Mouse (Mus musculus) kidney, embryonic 16.5 days (tissue): ENCODE data around the gene Pask. TPM values are rescaled to one million over a fixed set of nuclear protein-coding genes. Genes with fewer than 3 reads are reported as not detected.
A peak's percentile ranks its signal among the peaks of the same experiment; 100 is the strongest.

ENCODE experiments used
- ATAC-seq: fragments of 200-750 bp; cut with Nextera tagmentation; 2 replicates; pipeline ENCODE4 v1.8.0; 2017; ENCODE audit warnings: moderate TSS enrichment; ENCODE audit not compliant: low FRiP score, low TSS enrichment
- H3K27ac ChIP-seq: fragments of 300-500 bp; sonication (generic); 2 replicates; pipeline ENCODE4 v1.5.1; 2014; ENCODE audit warnings: low read length
- H3K27me3 ChIP-seq: fragments of 300-500 bp; sonication (generic); 2 replicates; pipeline ENCODE4 v1.6.1; 2014; ENCODE audit warnings: low read length, control low read depth, mixed read lengths; ENCODE audit not compliant: insufficient read depth
- H3K36me3 ChIP-seq: fragments of 300-500 bp; sonication (generic); 2 replicates; pipeline ENCODE4 v1.6.1; 2014; ENCODE audit warnings: low read length, control low read depth, mixed read lengths; ENCODE audit not compliant: insufficient read depth
- H3K4me1 ChIP-seq: fragments of 300-500 bp; sonication (generic); 2 replicates; pipeline ENCODE4 v1.6.1; 2014; ENCODE audit warnings: low read length, control low read depth, mixed read lengths; ENCODE audit not compliant: insufficient read depth
- H3K4me2 ChIP-seq: fragments of 300-500 bp; sonication (generic); replicated peaks from 2 replicates; pipeline ENCODE4 v1.6.1; 2014; ENCODE audit warnings: low read depth, low read length
- H3K4me3 ChIP-seq: fragments of 300-500 bp; sonication (generic); 2 replicates; pipeline ENCODE4 v1.5.1; 2014; ENCODE audit warnings: mild to moderate bottlenecking, low read length
- H3K9ac ChIP-seq: fragments of 300-500 bp; sonication (generic); replicated peaks from 2 replicates; pipeline ENCODE4 v1.6.1; 2014; ENCODE audit warnings: low read length
- H3K9me3 ChIP-seq: fragments of 300-500 bp; sonication (generic); 2 replicates; pipeline ENCODE4 v1.6.1; 2016; ENCODE audit warnings: low read length, control low read depth
- WGBS: fragments of 180-500 bp; shearing (Covaris S2); extraction: QIAGEN DNeasy Blood & Tissue Kit; methylation state at CpG from one replicate; pipeline ENCODE4 v1.1.7; 2014; 5-methylcytosine and 5-hydroxymethylcytosine counted together
- polyA plus RNA-seq: library from polyadenylated mRNA; unstranded; fragments of >200 nt; fragmentation: Nextera tagmentation; extraction: Ambion mirVana; gene quantifications from 2 replicates; pipeline ENCODE4 v1.2.1, GENCODE M21; 2015

Pask gene
- polyA plus RNA-seq, result 16.1 and 16.6 TPM in 2 replicates

GRCm38 (mm10) chr1:93342648-93343503, at the start of gene Pask, which contains the start of gene Ppp1r7:
Pask (minus strand) TSS chr1:93343482.
Ppp1r7 (plus strand) TSS chr1:93342854.
- peak; percentile 96 for ATAC-seq
- under 1% methylated on average over 63 of the region's 63 CpGs for WGBS
- peak within 1 kb of the TSS; percentile 77 for H3K4me2 ChIP-seq
- peak within 1 kb of the TSS; percentile 51 for H3K27ac ChIP-seq
- peaks cover 2% of the 10 kb centered on the region; the same call in 1 of the 2 replicates for H3K36me3 ChIP-seq
- H3K4me3 ChIP-seq, result peak within 1 kb of the TSS; percentile 84
- H3K27me3 ChIP-seq, result no peaks in the 10 kb centered on the region
- H3K9ac ChIP-seq, result peak within 1 kb of the TSS; percentile 76
- H3K9me3 ChIP-seq, result no peaks in the 10 kb centered on the region
- peaks cover 16% of the 10 kb centered on the region for H3K4me1 ChIP-seq

DNA sequence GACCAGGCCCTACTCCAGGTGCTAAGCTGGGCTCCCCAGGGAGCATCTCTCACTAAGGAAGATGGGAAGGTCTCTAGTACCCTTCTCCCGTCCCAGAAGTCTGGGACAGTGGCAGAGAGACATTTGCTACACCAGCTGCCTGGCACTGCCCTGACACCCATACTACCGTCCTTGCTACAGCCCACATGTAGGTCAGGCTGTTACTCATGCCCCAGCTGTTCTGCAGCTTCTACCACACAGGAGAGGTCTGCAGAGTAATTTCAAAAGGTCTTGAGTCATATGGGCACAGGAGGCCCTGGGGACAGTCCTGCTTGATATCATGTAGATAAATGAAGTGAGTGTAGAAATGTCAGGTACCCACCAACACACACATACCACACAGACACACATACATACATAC, 45.6 kb upstream of the Pask start:
- Histone ChIP-seq H3K27me3 (no peaks in the 10 kb centered on the region), H3K4me2 (no peak overlapping the region), H3K9me3 (no peaks in the 10 kb centered on the region), H3K36me3 (no peaks in the 10 kb centered on the region), H3K4me1 (no peaks in the 10 kb centered on the region), H3K27ac (no peak overlapping the region), H3K9ac (no peak overlapping the region), H3K4me3 (no peak overlapping the region)
- 69% methylated on average over 2 of the region's 2 CpGs for WGBS
- ATAC-seq, result no peak

GRCm38 (mm10) chr1:93387198-93387597, 43.9 kb upstream of the Pask start:
- H3K4me3 ChIP-seq, result no peak overlapping the region
- H3K9ac ChIP-seq, result no peak overlapping the region
- no peaks in the 10 kb centered on the region for H3K27me3 ChIP-seq
- no peaks in the 10 kb centered on the region for H3K9me3 ChIP-seq
- no peak for ATAC-seq
- no peaks in the 10 kb centered on the region for H3K36me3 ChIP-seq
- 45% methylated on average over 2 of the region's 2 CpGs for WGBS
- H3K27ac ChIP-seq, result no peak overlapping the region
- H3K4me1 ChIP-seq, result no peaks in the 10 kb centered on the region
- no peak overlapping the region for H3K4me2 ChIP-seq

- ATAC-seq, result no peak
- Histone ChIP-seq H3K27ac (no peak overlapping the region), H3K27me3 (no peaks in the 10 kb centered on the region), H3K36me3 (no peaks in the 10 kb centered on the region), H3K4me2 (no peak overlapping the region), H3K4me1 (no peaks in the 10 kb centered on the region), H3K9me3 (no peaks in the 10 kb centered on the region), H3K9ac (no peak overlapping the region), H3K4me3 (no peak overlapping the region)
- WGBS, result 83% methylated on average over 5 of the region's 5 CpGs
Observed at GRCm38 (mm10) chr1:93379117-93379516, 35.8 kb upstream of the Pask start.

DNA sequence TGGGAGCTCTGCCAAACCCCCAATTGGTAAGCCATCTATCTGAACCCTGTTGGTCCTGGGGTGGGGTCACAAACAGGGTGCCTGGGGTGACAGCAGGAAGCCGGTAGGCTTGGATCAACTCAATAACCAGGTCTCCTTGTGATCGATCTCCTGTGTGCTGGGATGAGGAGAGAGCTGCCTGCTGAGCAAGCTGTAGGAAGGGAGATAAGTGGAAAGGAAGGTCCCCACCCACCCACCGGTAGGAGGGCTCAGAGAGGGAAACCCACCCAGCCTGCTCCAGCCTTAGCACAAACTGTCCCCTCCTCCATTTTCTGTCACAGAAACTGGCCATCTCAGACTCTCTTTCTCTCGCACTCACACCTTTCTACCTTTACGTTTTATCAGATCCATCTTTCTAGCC, 34.0 kb upstream of the Pask start:
- Histone ChIP-seq H3K27me3 (no peaks in the 10 kb centered on the region), H3K4me2 (no peak overlapping the region), H3K9ac (no peak overlapping the region), H3K4me3 (no peak overlapping the region), H3K36me3 (no peaks in the 10 kb centered on the region), H3K9me3 (no peaks in the 10 kb centered on the region), H3K4me1 (no peaks in the 10 kb centered on the region), H3K27ac (no peak overlapping the region)
- no peak for ATAC-seq
- WGBS, result 59% methylated on average over 5 of the region's 5 CpGs

DNA sequence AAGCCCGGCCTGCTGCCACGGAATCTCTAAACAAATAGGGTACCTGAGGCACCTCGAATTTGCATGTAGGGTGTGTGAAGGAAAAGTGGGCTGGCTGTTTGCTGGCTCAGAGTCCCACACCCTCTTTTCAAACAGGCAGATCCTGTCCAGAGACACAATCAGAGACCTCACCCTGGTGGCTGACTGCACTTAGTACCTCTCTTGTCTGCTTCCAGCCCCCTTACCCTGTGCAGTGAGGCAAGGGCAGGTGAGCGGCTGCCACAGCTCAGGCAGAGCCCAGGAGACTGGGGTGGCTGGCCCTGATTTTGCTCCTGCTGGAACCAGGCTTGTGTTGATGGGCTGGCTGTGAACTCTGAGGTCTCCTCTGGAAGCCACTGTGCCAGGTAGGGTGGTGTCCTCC, 30.4 kb upstream of the Pask start, which contains the start of gene Ano7:
Gene Ano7 (plus strand): TSS at position 266 of the 400 bp plus-strand sequence.
- H3K4me3 ChIP-seq, result no peak within 1 kb of the TSS
- H3K27ac ChIP-seq, result no peak within 1 kb of the TSS
- no peaks in the 10 kb centered on the region for H3K9me3 ChIP-seq
- no peak within 1 kb of the TSS for H3K9ac ChIP-seq
- no peaks in the 10 kb centered on the region for H3K4me1 ChIP-seq
- 0 out of 2 replicates have a peak, but pooled peaks have one; percentile 19 for ATAC-seq
- H3K36me3 ChIP-seq, result no peaks in the 10 kb centered on the region
- no peaks in the 10 kb centered on the region for H3K27me3 ChIP-seq
- H3K4me2 ChIP-seq, result no peak within 1 kb of the TSS
- WGBS, result 77% methylated on average over 4 of the region's 4 CpGs

DNA sequence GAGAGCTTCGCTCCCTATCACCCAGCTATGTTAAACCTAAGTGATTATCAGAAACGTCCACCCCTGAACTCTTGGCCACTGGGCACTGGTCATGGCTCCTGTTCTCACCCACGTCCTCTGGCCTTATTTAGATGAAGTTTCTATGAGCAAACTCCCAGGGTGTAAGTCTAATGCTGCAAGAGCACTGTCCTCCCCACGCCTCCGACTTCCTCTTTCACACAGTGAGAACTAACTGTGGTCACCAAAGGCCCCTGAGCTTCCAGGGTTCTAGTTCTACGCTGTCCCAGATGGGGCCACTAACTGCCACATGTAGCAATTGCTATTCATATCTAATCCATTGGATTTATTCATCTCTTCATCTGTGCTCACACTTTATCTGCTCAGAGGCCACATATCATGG, 22.4 kb upstream of the Pask start:
- WGBS, result 92% methylated on average over 6 of the region's 6 CpGs
- H3K4me2 ChIP-seq, result no peak overlapping the region
- no peak for ATAC-seq
- H3K9me3 ChIP-seq, result no peaks in the 10 kb centered on the region
- H3K4me3 ChIP-seq, result no peak overlapping the region
- no peak overlapping the region for H3K9ac ChIP-seq
- H3K4me1 ChIP-seq, result no peaks in the 10 kb centered on the region
- no peak overlapping the region for H3K27ac ChIP-seq
- no peaks in the 10 kb centered on the region for H3K27me3 ChIP-seq
- H3K36me3 ChIP-seq, result peaks cover 41% of the 10 kb centered on the region

- H3K36me3 ChIP-seq, result peaks cover 55% of the 10 kb centered on the region
- WGBS, result 89% methylated on average over 4 of the region's 4 CpGs
- H3K4me3 ChIP-seq, result no peak overlapping the region
- ATAC-seq, result no peak
- H3K27ac ChIP-seq, result no peak overlapping the region
- no peaks in the 10 kb centered on the region for H3K27me3 ChIP-seq
- H3K9me3 ChIP-seq, result no peaks in the 10 kb centered on the region
- no peaks in the 10 kb centered on the region for H3K4me1 ChIP-seq
- H3K9ac ChIP-seq, result no peak overlapping the region
- no peak overlapping the region for H3K4me2 ChIP-seq
Observed at GRCm38 (mm10) chr1:93362661-93363060, 19.4 kb upstream of the Pask start.

DNA sequence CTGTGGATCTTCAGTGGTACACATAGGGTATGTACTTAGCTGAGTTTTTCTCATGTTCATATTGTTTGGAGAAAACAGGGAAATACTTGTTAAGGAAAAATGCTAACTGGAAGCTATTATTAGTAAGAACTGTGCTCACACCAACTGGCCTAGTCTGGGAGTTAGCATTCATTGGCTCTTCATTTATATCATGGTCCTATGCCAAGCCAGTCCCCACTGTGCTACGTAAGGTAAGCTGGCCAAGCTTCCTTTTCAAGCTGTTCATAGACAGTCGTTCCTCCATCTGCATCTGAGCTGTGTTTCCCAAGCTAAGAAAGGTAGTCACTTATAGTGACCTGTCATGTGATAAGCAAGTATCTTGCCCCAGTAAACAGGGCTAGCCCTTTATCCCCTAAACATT, 9.4 kb upstream of the Pask start:
- Histone ChIP-seq H3K9me3 (no peaks in the 10 kb centered on the region), H3K4me3 (no peak overlapping the region), H3K36me3 (peaks cover 66% of the 10 kb centered on the region), H3K4me1 (no peaks in the 10 kb centered on the region), H3K27ac (no peak overlapping the region), H3K4me2 (no peak overlapping the region), H3K9ac (no peak overlapping the region), H3K27me3 (no peaks in the 10 kb centered on the region)
- no peak for ATAC-seq
- WGBS, result 94% methylated on average over 2 of the region's 2 CpGs

DNA sequence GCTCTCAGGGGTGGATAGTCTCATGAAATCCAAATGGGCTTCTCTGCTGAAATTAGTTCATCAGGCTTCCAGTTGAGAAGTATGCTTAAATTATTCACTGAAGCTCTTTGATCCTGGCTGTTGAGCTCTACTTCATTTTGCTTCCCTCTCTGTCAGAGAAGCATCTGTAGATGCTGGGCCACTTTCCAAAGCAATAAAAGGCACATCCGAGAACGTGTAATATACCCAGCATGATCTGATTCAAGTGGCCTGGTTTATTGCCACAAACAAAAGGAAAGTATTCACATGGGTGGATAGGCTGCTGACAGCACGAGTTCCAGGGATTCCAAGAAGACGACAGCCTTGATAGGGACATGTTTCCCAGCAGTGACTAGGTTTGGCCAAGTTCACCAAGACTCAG, 6.4 kb upstream of the Pask start:
- H3K27ac ChIP-seq, result no peak overlapping the region
- no peak overlapping the region for H3K4me2 ChIP-seq
- ATAC-seq, result no peak
- H3K36me3 ChIP-seq, result peaks cover 49% of the 10 kb centered on the region
- no peaks in the 10 kb centered on the region for H3K27me3 ChIP-seq
- H3K4me3 ChIP-seq, result no peak overlapping the region
- H3K9ac ChIP-seq, result no peak overlapping the region
- no peaks in the 10 kb centered on the region for H3K9me3 ChIP-seq
- 40% methylated on average over 4 of the region's 4 CpGs for WGBS
- peaks cover 1% of the 10 kb centered on the region; the same call in 1 of the 2 replicates for H3K4me1 ChIP-seq
